Comparison of ENCODE assay signal across 8 mouse cellular contexts in genomic region chr15:85735063-85735835, GRCm38 (mm10). TPM values are rescaled to one million over a fixed set of nuclear protein-coding genes. Genes with fewer than 3 reads are reported as not detected.
DNase-seq lines count a peak whose midpoint lies in the region; ATAC-seq and TF ChIP-seq lines count a peak whose summit lies in the region.

No protein-coding gene starts in this region.

- no peaks in the 10 kb centered on the region for H3K79me2 ChIP-seq in C2C12 (ENCODE audit: control insufficient read depth, insufficient read depth)

- peak overlapping the region; percentile 25 for H3K4me3 ChIP-seq in C2C12 (ENCODE audit: insufficient read depth, poor library complexity, severe bottlenecking)
- peak overlapping the region; percentile 32 for H3K4me3 ChIP-seq in bone marrow, adult 2 months (replicated peaks; ENCODE audit: control insufficient read depth, low read depth, low read length)
- H3K4me3 ChIP-seq in erythroblast, embryonic 14.5 days (replicated peaks): peak overlapping the region; percentile 57
- H3K4me3 ChIP-seq in heart, embryonic 12.5 days: peak overlapping the region; percentile 67
- H3K4me3 ChIP-seq in kidney, embryonic 16.5 days (ENCODE audit: low read length): peak overlapping the region; percentile 80
- H3K4me3 ChIP-seq in liver, embryonic 11.5 days (ENCODE audit: low read depth, low read length): peak overlapping the region; percentile 60

- DNase-seq in liver, embryonic 11.5 days (ENCODE audit: low spot score): peak; percentile 89
- peak; percentile 72 to 78 for DNase-seq in natural killer cell, adult 2 months (ENCODE audit: low spot score in 2 of 2)
- DNase-seq in splenic B cell, adult 2 months (ENCODE audit: low read depth, low spot score): peak; percentile 81

- peak overlapping the region; percentile 39 for H3ac ChIP-seq in C2C12 (ENCODE audit: control insufficient read depth, insufficient read length, low read depth)

- peak; percentile 94 for ATAC-seq in heart, embryonic 12.5 days (ENCODE audit: insufficient number of reproducible peaks, low FRiP score)
- peak; percentile 97 for ATAC-seq in kidney, embryonic 16.5 days (ENCODE audit: low FRiP score, low TSS enrichment)
- peak; percentile 90 for ATAC-seq in liver, embryonic 11.5 days (replicated peaks; ENCODE audit: low FRiP score)

- no peaks in the 10 kb centered on the region for H3K9me3 ChIP-seq in erythroblast, embryonic 14.5 days (ENCODE audit: control insufficient read depth, low read length)
- no peaks in the 10 kb centered on the region for H3K9me3 ChIP-seq in heart, embryonic 12.5 days (replicated peaks)
- H3K9me3 ChIP-seq in kidney, embryonic 16.5 days (ENCODE audit: low read length): no peaks in the 10 kb centered on the region
- no peaks in the 10 kb centered on the region for H3K9me3 ChIP-seq in liver, embryonic 11.5 days (ENCODE audit: control insufficient read depth, low read length)

- peak overlapping the region; percentile 72 for H3K9ac ChIP-seq in heart, embryonic 12.5 days
- H3K9ac ChIP-seq in kidney, embryonic 16.5 days (replicated peaks; ENCODE audit: low read length): peak overlapping the region; percentile 74
- peak overlapping the region; percentile 38; the same call in 1 of the 2 replicates for H3K9ac ChIP-seq in liver, embryonic 11.5 days (ENCODE audit: low read depth, low read length)

- under 1% methylated on average over 78 of the region's 78 CpGs for WGBS in bone marrow, adult 2 months
- WGBS in heart, embryonic 12.5 days: 1% methylated on average over 78 of the region's 78 CpGs
- WGBS in kidney, embryonic 16.5 days: 0% methylated on average over 61 of the region's 78 CpGs
- WGBS in liver, embryonic 11.5 days: under 1% methylated on average over 78 of the region's 78 CpGs

- TF ChIP-seq CTCF in C2C12 (IDR thresholded peaks at IDR 0.05; ENCODE audit: control insufficient read depth, insufficient read depth, insufficient read length): peak; percentile 22
- TF ChIP-seq CTCF in bone marrow, adult 2 months (IDR thresholded peaks at IDR 0.05; ENCODE audit: control insufficient read depth, insufficient read depth, low read length): no peak

- H3K4me1 ChIP-seq in bone marrow, adult 2 months (ENCODE audit: control insufficient read depth, insufficient read depth, low read length): no peaks in the 10 kb centered on the region
- H3K4me1 ChIP-seq in erythroblast, embryonic 14.5 days (ENCODE audit: control insufficient read depth): peaks cover 10% of the 10 kb centered on the region
- H3K4me1 ChIP-seq in heart, embryonic 12.5 days (replicated peaks): peaks cover 8% of the 10 kb centered on the region; the same call in 1 of the 2 replicates
- peaks cover 10% of the 10 kb centered on the region; the same call in 1 of the 2 replicates for H3K4me1 ChIP-seq in kidney, embryonic 16.5 days (ENCODE audit: insufficient read depth, low read length)
- peaks cover 6% of the 10 kb centered on the region; the same call in 1 of the 2 replicates for H3K4me1 ChIP-seq in liver, embryonic 11.5 days (replicated peaks; ENCODE audit: control insufficient read depth, insufficient read depth, low read length)

- no peaks in the 10 kb centered on the region for H3K79me3 ChIP-seq in C2C12 (ENCODE audit: low read depth)

- H3K27me3 ChIP-seq in C2C12 (ENCODE audit: control insufficient read depth, insufficient read depth, insufficient read length): peaks cover 47% of the 10 kb centered on the region
- peaks cover 45% of the 10 kb centered on the region for H3K27me3 ChIP-seq in erythroblast, embryonic 14.5 days (ENCODE audit: control insufficient read depth)
- peaks cover 72% of the 10 kb centered on the region for H3K27me3 ChIP-seq in heart, embryonic 12.5 days (replicated peaks)
- H3K27me3 ChIP-seq in kidney, embryonic 16.5 days (ENCODE audit: insufficient read depth, low read length): peaks cover 48% of the 10 kb centered on the region
- H3K27me3 ChIP-seq in liver, embryonic 11.5 days (replicated peaks; ENCODE audit: control insufficient read depth, insufficient read depth, low read length): peaks cover 49% of the 10 kb centered on the region
- H3K27me3 ChIP-seq in splenic B cell, adult 2 months (ENCODE audit: control insufficient read depth, insufficient read depth, low read length, poor library complexity, severe bottlenecking): 0 out of 2 replicates have a peak, but pooled peaks cover 2% of the 10 kb centered on the region

- H3K36me3 ChIP-seq in C2C12 (ENCODE audit: control insufficient read depth, insufficient read depth): no peaks in the 10 kb centered on the region
- H3K36me3 ChIP-seq in erythroblast, embryonic 14.5 days (ENCODE audit: control insufficient read depth): no peaks in the 10 kb centered on the region
- no peaks in the 10 kb centered on the region for H3K36me3 ChIP-seq in heart, embryonic 12.5 days
- H3K36me3 ChIP-seq in kidney, embryonic 16.5 days (ENCODE audit: insufficient read depth, low read length): no peaks in the 10 kb centered on the region
- H3K36me3 ChIP-seq in liver, embryonic 11.5 days (ENCODE audit: control insufficient read depth, insufficient read depth, low read length): no peaks in the 10 kb centered on the region
- H3K36me3 ChIP-seq in splenic B cell, adult 2 months (ENCODE audit: control insufficient read depth, insufficient read depth, low read length, poor library complexity, severe bottlenecking): no peaks in the 10 kb centered on the region

- peak overlapping the region; percentile 90 for H3K4me2 ChIP-seq in heart, embryonic 12.5 days
- H3K4me2 ChIP-seq in kidney, embryonic 16.5 days (replicated peaks; ENCODE audit: low read depth, low read length): peak overlapping the region; percentile 86
- peak overlapping the region; percentile 71 for H3K4me2 ChIP-seq in liver, embryonic 11.5 days

- H3K27ac ChIP-seq in bone marrow, adult 2 months (ENCODE audit: control insufficient read depth, insufficient read depth, low read depth, low read length, poor library complexity): no peak overlapping the region; the same call in 1 of the 2 replicates
- no peak overlapping the region for H3K27ac ChIP-seq in heart, embryonic 12.5 days (ENCODE audit: poor library complexity, severe bottlenecking)
- H3K27ac ChIP-seq in kidney, embryonic 16.5 days (ENCODE audit: low read length): peak overlapping the region; percentile 40; the same call in 1 of the 2 replicates
- no peak overlapping the region for H3K27ac ChIP-seq in liver, embryonic 11.5 days (ENCODE audit: low read depth, low read length)

- no peak for TF ChIP-seq POLR2A in bone marrow, adult 2 months (IDR thresholded peaks at IDR 0.05; ENCODE audit: borderline replicate concordance, control insufficient read depth, low read depth, low read length)

TF ChIP-seq in C2C12, 6 proteins besides CTCF, POLR2A, EP300 and RAD21:
- TF ChIP-seq FOSL1 (IDR thresholded peaks at IDR 0.05; ENCODE audit: insufficient read depth, low read length, poor library complexity, severe bottlenecking) (no peak), CEBPB (IDR thresholded peaks at IDR 0.05; ENCODE audit: low read depth) (no peak), USF1 (IDR thresholded peaks at IDR 0.05; ENCODE audit: low read depth) (no peak), MYOD1 (IDR thresholded peaks at IDR 0.05; ENCODE audit: control insufficient read depth, insufficient read length, low read depth) (no peak), MAX (IDR thresholded peaks at IDR 0.05) (no peak), MYOG (IDR thresholded peaks at IDR 0.05; ENCODE audit: control insufficient read depth, extremely low read depth, insufficient read length) (no peak)

RNA-seq across cellular contexts. Expression of gene Ppara, which starts 0.5 kb away (rescaled TPM):
- polyA plus RNA-seq in C2C12 (2012; fragmentation: generic; extraction: Trizol): 0.08 TPM
- 1.1 TPM in 1 of 2 replicates, not detected in the other for polyA plus RNA-seq in bone marrow, adult 2 months (2011; ENCODE audit: insufficient read depth, insufficient read length, low replicate concordance, missing spikeins)
- polyA plus RNA-seq in erythroblast, embryonic 14.5 days (2012): not detected in 2 replicates
- polyA plus RNA-seq in heart, embryonic 12.5 days (2016; fragmentation: Nextera tagmentation; extraction: Ambion mirVana): 2.3 and 3.3 TPM in 2 replicates
- polyA plus RNA-seq in kidney, embryonic 16.5 days (2015; fragmentation: Nextera tagmentation; extraction: Ambion mirVana): 5.1 and 5.9 TPM in 2 replicates
- 2.5 and 3.4 TPM in 2 replicates for polyA plus RNA-seq in liver, embryonic 11.5 days (2014; fragmentation: Nextera tagmentation; extraction: Ambion mirVana)

Comparison
In these comparisons a context has a peak if more than half of its experiments do, and no peak if none do; other contexts are left out.
1. H3K4me3 ChIP-seq: peak in every context shown above with its lines; median percentile 80 in kidney, embryonic 16.5 days; 67 in heart, embryonic 12.5 days; 60 in liver, embryonic 11.5 days; 57 in erythroblast, embryonic 14.5 days; 32 in bone marrow, adult 2 months; 25 in C2C12.